Mouse (Mus musculus) stomach, embryonic 15.5 days (tissue): ENCODE data around the gene Tma7. TPM values are rescaled to one million over a fixed set of nuclear protein-coding genes. Genes with fewer than 3 reads are reported as not detected.

Experiments used
- ATAC-seq: fragments of 200-750 bp; cut with Nextera tagmentation; 2 replicates; pipeline ENCODE4 v1.8.0; 2017; ENCODE audit warnings: low read depth, moderate number of reproducible peaks, moderate TSS enrichment; ENCODE audit not compliant: insufficient read depth, low FRiP score
- H3K27ac ChIP-seq: fragments of 300-500 bp; sonication (generic); 2 replicates; pipeline ENCODE4 v1.5.1; 2015; ENCODE audit warnings: mild to moderate bottlenecking, inconsistent platforms
- H3K27me3 ChIP-seq: fragments of 300-500 bp; sonication (generic); replicated peaks from 2 replicates; pipeline ENCODE4 v1.6.1; 2015; ENCODE audit warnings: inconsistent platforms
- H3K36me3 ChIP-seq: fragments of 300-500 bp; sonication (generic); 2 replicates; pipeline ENCODE4 v1.6.1; 2015; ENCODE audit warnings: inconsistent platforms
- H3K4me1 ChIP-seq: fragments of 300-500 bp; sonication (generic); 2 replicates; pipeline ENCODE4 v1.6.1; 2015; ENCODE audit warnings: inconsistent platforms
- H3K4me2 ChIP-seq: fragments of 300-500 bp; sonication (generic); 2 replicates; pipeline ENCODE4 v1.6.1; 2015; ENCODE audit warnings: mild to moderate bottlenecking, inconsistent platforms
- H3K4me3 ChIP-seq: fragments of 300-500 bp; sonication (generic); replicated peaks from 2 replicates; pipeline ENCODE4 v1.5.1; 2015; ENCODE audit warnings: inconsistent platforms
- H3K9ac ChIP-seq: fragments of 300-500 bp; sonication (generic); 2 replicates; pipeline ENCODE4 v1.6.1; 2015; ENCODE audit warnings: inconsistent platforms
- H3K9me3 ChIP-seq: fragments of 300-500 bp; sonication (generic); 2 replicates; pipeline ENCODE4 v1.6.1; 2016; ENCODE audit warnings: inconsistent platforms
- WGBS: fragments of 180-500 bp; shearing (Covaris S2); methylation state at CpG from one replicate; pipeline ENCODE4 v1.1.7; 2015; 5-methylcytosine and 5-hydroxymethylcytosine counted together
- polyA plus RNA-seq: library from polyadenylated mRNA; unstranded; fragments of >200 nt; fragmentation: Nextera tagmentation; extraction: Ambion mirVana; gene quantifications from 2 replicates; pipeline ENCODE4 v1.2.1, GENCODE M21; 2015

The Tma7 gene
- polyA plus RNA-seq, 1 experiment from 2014 or later: 586 TPM

- no peak overlapping the region for H3K4me2 ChIP-seq
- H3K4me1 ChIP-seq: no peaks in the 10 kb centered on the region
- no peak overlapping the region for H3K9ac ChIP-seq
- no peaks in the 10 kb centered on the region for H3K9me3 ChIP-seq
- 90% methylated on average over 10 of the region's 10 CpGs for WGBS
- peaks cover 39% of the 10 kb centered on the region for H3K36me3 ChIP-seq
- no peak overlapping the region for H3K27ac ChIP-seq
- ATAC-seq: no peak
- no peak overlapping the region for H3K4me3 ChIP-seq
- H3K27me3 ChIP-seq: no peaks in the 10 kb centered on the region
These were observed 33.8 kb upstream of the Tma7 start for GRCm38 (mm10) chr9:109116205-109116604.

- Histone ChIP-seq H3K27me3 (no peaks in the 10 kb centered on the region), H3K9me3 (no peaks in the 10 kb centered on the region), H3K4me3 (no peak overlapping the region), H3K4me1 (no peaks in the 10 kb centered on the region), H3K9ac (no peak overlapping the region), H3K36me3 (peaks cover 43% of the 10 kb centered on the region), H3K4me2 (no peak overlapping the region), H3K27ac (no peak overlapping the region)
- WGBS: 86% methylated on average over 7 of the region's 7 CpGs
- no peak for ATAC-seq
These were observed 32.5 kb upstream of the Tma7 start for GRCm38 (mm10) chr9:109114871-109115270.

GRCm38 (mm10) chr9:109114276-109114675 lies 31.9 kb upstream of the Tma7 start:
- no peak overlapping the region for H3K4me3 ChIP-seq
- no peak for ATAC-seq
- H3K27ac ChIP-seq: no peak overlapping the region
- peaks cover 43% of the 10 kb centered on the region for H3K36me3 ChIP-seq
- no peaks in the 10 kb centered on the region for H3K4me1 ChIP-seq
- no peaks in the 10 kb centered on the region for H3K9me3 ChIP-seq
- no peak overlapping the region for H3K4me2 ChIP-seq
- 91% methylated on average over 11 of the region's 11 CpGs for WGBS
- no peaks in the 10 kb centered on the region for H3K27me3 ChIP-seq
- H3K9ac ChIP-seq: no peak overlapping the region

- H3K36me3 ChIP-seq: peaks cover 43% of the 10 kb centered on the region
- H3K4me2 ChIP-seq: no peak overlapping the region
- no peaks in the 10 kb centered on the region for H3K9me3 ChIP-seq
- ATAC-seq: no peak
- H3K4me1 ChIP-seq: no peaks in the 10 kb centered on the region
- H3K4me3 ChIP-seq: no peak overlapping the region
- H3K27me3 ChIP-seq: no peaks in the 10 kb centered on the region
- no peak overlapping the region for H3K27ac ChIP-seq
- H3K9ac ChIP-seq: no peak overlapping the region
- 86% methylated on average over 8 of the region's 8 CpGs for WGBS
These were observed 30.9 kb upstream of the Tma7 start for GRCm38 (mm10) chr9:109113331-109113730.

- no peaks in the 10 kb centered on the region for H3K27me3 ChIP-seq
- H3K4me3 ChIP-seq: no peak overlapping the region
- 87% methylated on average over 9 of the region's 9 CpGs for WGBS
- peaks cover 40% of the 10 kb centered on the region for H3K36me3 ChIP-seq
- H3K4me1 ChIP-seq: no peaks in the 10 kb centered on the region
- H3K9me3 ChIP-seq: no peaks in the 10 kb centered on the region
- no peak overlapping the region for H3K27ac ChIP-seq
- no peak overlapping the region for H3K9ac ChIP-seq
- H3K4me2 ChIP-seq: no peak overlapping the region
- ATAC-seq: no peak
These were observed 29.2 kb upstream of the Tma7 start for GRCm38 (mm10) chr9:109111591-109111990.

GRCm38 (mm10) chr9:109111101-109111500 lies 28.7 kb upstream of the Tma7 start:
- Histone ChIP-seq H3K4me1 (no peaks in the 10 kb centered on the region), H3K27me3 (no peaks in the 10 kb centered on the region), H3K9ac (no peak overlapping the region), H3K9me3 (no peaks in the 10 kb centered on the region), H3K4me3 (no peak overlapping the region), H3K27ac (no peak overlapping the region), H3K4me2 (no peak overlapping the region), H3K36me3 (peaks cover 39% of the 10 kb centered on the region)
- 85% methylated on average over 4 of the region's 4 CpGs for WGBS
- ATAC-seq: no peak; the same call in 1 of the 2 replicates

- H3K27ac ChIP-seq: no peak overlapping the region
- H3K9me3 ChIP-seq: no peaks in the 10 kb centered on the region
- H3K27me3 ChIP-seq: no peaks in the 10 kb centered on the region
- no peak overlapping the region for H3K9ac ChIP-seq
- peaks cover 43% of the 10 kb centered on the region for H3K36me3 ChIP-seq
- ATAC-seq: no peak
- WGBS: 95% methylated on average over 11 of the region's 11 CpGs
- H3K4me3 ChIP-seq: no peak overlapping the region
- no peaks in the 10 kb centered on the region for H3K4me1 ChIP-seq
- no peak overlapping the region for H3K4me2 ChIP-seq
These were observed 27.9 kb upstream of the Tma7 start for GRCm38 (mm10) chr9:109110240-109110639.

GRCm38 (mm10) chr9:109107341-109107740 lies 25.0 kb upstream of the Tma7 start:
- no peak overlapping the region for H3K27ac ChIP-seq
- H3K4me2 ChIP-seq: no peak overlapping the region
- peaks cover 29% of the 10 kb centered on the region for H3K36me3 ChIP-seq
- H3K4me1 ChIP-seq: no peaks in the 10 kb centered on the region; the same call in 1 of the 2 replicates
- no peak overlapping the region for H3K4me3 ChIP-seq
- H3K9ac ChIP-seq: no peak overlapping the region
- no peaks in the 10 kb centered on the region for H3K9me3 ChIP-seq
- 66% methylated on average over 5 of the region's 6 CpGs for whole genome bisulfite sequencing
- H3K27me3 ChIP-seq: no peaks in the 10 kb centered on the region
- no peak for ATAC-seq

- 89% methylated on average over 12 of the region's 12 CpGs for WGBS
- H3K4me3 ChIP-seq: no peak overlapping the region
- ATAC-seq: no peak
These were observed 23.3 kb upstream of the Tma7 start for GRCm38 (mm10) chr9:109105648-109106047.

GRCm38 (mm10) chr9:109105011-109105410 lies 22.6 kb upstream of the Tma7 start:
- WGBS: 64% methylated on average over 12 of the region's 12 CpGs
- ATAC-seq: no peak
- peaks cover 19% of the 10 kb centered on the region for H3K36me3 ChIP-seq
- H3K4me2 ChIP-seq: no peak overlapping the region
- no peak overlapping the region for H3K4me3 ChIP-seq
- H3K27ac ChIP-seq: no peak overlapping the region
- H3K4me1 ChIP-seq: peaks cover 4% of the 10 kb centered on the region; the same call in 1 of the 2 replicates
- no peak overlapping the region for H3K9ac ChIP-seq
- H3K27me3 ChIP-seq: no peaks in the 10 kb centered on the region
- no peaks in the 10 kb centered on the region for H3K9me3 ChIP-seq

More at GRCm38 (mm10) chr9:109105648-109106047, 23.3 kb upstream of the Tma7 start:
- peaks cover 23% of the 10 kb centered on the region for H3K36me3 ChIP-seq
- no peak overlapping the region for H3K9ac ChIP-seq
- H3K4me2 ChIP-seq: no peak overlapping the region
- H3K27me3 ChIP-seq: no peaks in the 10 kb centered on the region
- no peak overlapping the region for H3K27ac ChIP-seq
- H3K4me1 ChIP-seq: no peaks in the 10 kb centered on the region; the same call in 1 of the 2 replicates
- H3K9me3 ChIP-seq: no peaks in the 10 kb centered on the region

GRCm38 (mm10) chr9:109104083-109104482 lies 21.7 kb upstream of the Tma7 start:
- Histone ChIP-seq H3K4me3 (no peak overlapping the region), H3K9me3 (no peaks in the 10 kb centered on the region), H3K27me3 (no peaks in the 10 kb centered on the region), H3K27ac (no peak overlapping the region), H3K4me1 (peaks cover 11% of the 10 kb centered on the region), H3K9ac (no peak overlapping the region), H3K4me2 (no peak overlapping the region), H3K36me3 (peaks cover 22% of the 10 kb centered on the region)
- WGBS: 88% methylated on average over 9 of the region's 9 CpGs
- no peak for ATAC-seq

GRCm38 (mm10) chr9:109103250-109103649 lies 20.9 kb upstream of the Tma7 start:
- Histone ChIP-seq H3K9ac (no peak overlapping the region), H3K27ac (no peak overlapping the region), H3K9me3 (no peaks in the 10 kb centered on the region), H3K4me1 (peaks cover 20% of the 10 kb centered on the region), H3K4me3 (no peak overlapping the region), H3K27me3 (no peaks in the 10 kb centered on the region), H3K36me3 (peaks cover 22% of the 10 kb centered on the region), H3K4me2 (no peak overlapping the region)
- 64% methylated on average over 7 of the region's 7 CpGs for WGBS
- ATAC-seq: no peak

- 83% methylated on average over 3 of the region's 3 CpGs for WGBS
- H3K9me3 ChIP-seq: no peaks in the 10 kb centered on the region
- no peak overlapping the region for H3K9ac ChIP-seq
- no peak overlapping the region for H3K4me2 ChIP-seq
- H3K27ac ChIP-seq: no peak overlapping the region
- ATAC-seq: no peak
- peaks cover 27% of the 10 kb centered on the region for H3K4me1 ChIP-seq
- H3K4me3 ChIP-seq: no peak overlapping the region
- no peaks in the 10 kb centered on the region for H3K27me3 ChIP-seq
- peaks cover 22% of the 10 kb centered on the region for H3K36me3 ChIP-seq
These were observed 20.2 kb upstream of the Tma7 start for GRCm38 (mm10) chr9:109102541-109102940.
